Mouse (Mus musculus) forebrain, embryonic 14.5 days (tissue): ENCODE results near the gene Uckl1. TPM values are rescaled to one million over a fixed set of nuclear protein-coding genes. Genes with fewer than 3 reads are reported as not detected.

ENCODE experiments used
- ATAC-seq: fragments of 200-750 bp; cut with Nextera tagmentation; 2 replicates; pipeline ENCODE4 v1.8.0; 2017; ENCODE audit warnings: mild to moderate bottlenecking, moderate library complexity
- DNase-seq: peaks from one replicate; pipeline ENCODE4 v3.0.0-alpha.2; 2015; ENCODE audit warnings: low spot score
- H3K27ac ChIP-seq: fragments of 300-500 bp; sonication (generic); 2 replicates; pipeline ENCODE4 v1.5.1; 2014; ENCODE audit warnings: low read depth, mild to moderate bottlenecking, control low read depth, low read length, moderate library complexity
- H3K27me3 ChIP-seq: fragments of 300-500 bp; sonication (generic); replicated peaks from 2 replicates; pipeline ENCODE4 v1.6.1; 2014; ENCODE audit warnings: low read length, control low read depth, mixed read lengths; ENCODE audit not compliant: control insufficient read depth, insufficient read depth
- H3K36me3 ChIP-seq: fragments of 300-500 bp; sonication (generic); 2 replicates; pipeline ENCODE4 v1.6.1; 2014; ENCODE audit warnings: low read length, control low read depth; ENCODE audit not compliant: control insufficient read depth, insufficient read depth
- H3K4me1 ChIP-seq: fragments of 300-500 bp; sonication (generic); 2 replicates; pipeline ENCODE4 v1.6.1; 2014; ENCODE audit warnings: antibody characterized with exemption, low read length, control low read depth; ENCODE audit not compliant: control insufficient read depth, insufficient read depth
- H3K4me2 ChIP-seq: fragments of 300-500 bp; sonication (generic); 2 replicates; pipeline ENCODE4 v1.6.1; 2014; ENCODE audit warnings: mild to moderate bottlenecking, control low read depth, low read length
- H3K4me3 ChIP-seq: fragments of 300-500 bp; sonication (generic); 2 replicates; pipeline ENCODE4 v1.5.1; 2014; ENCODE audit warnings: low read depth, low read length, control low read depth
- H3K9ac ChIP-seq: fragments of 300-500 bp; sonication (generic); 2 replicates; pipeline ENCODE4 v1.6.1; 2014; ENCODE audit warnings: mild to moderate bottlenecking, low read length, control low read depth, moderate library complexity
- H3K9me3 ChIP-seq: fragments of 300-500 bp; sonication (generic); replicated peaks from 2 replicates; pipeline ENCODE4 v1.6.1; 2016; ENCODE audit warnings: low read length, control low read depth, mixed read lengths; ENCODE audit not compliant: control insufficient read depth
- WGBS: fragments of 180-500 bp; shearing (Covaris S2); extraction: QIAGEN DNeasy Blood & Tissue Kit; methylation state at CpG from one replicate; pipeline ENCODE4 v1.1.7; 2014; 5-methylcytosine and 5-hydroxymethylcytosine counted together
- polyA plus RNA-seq: library from polyadenylated mRNA; unstranded; fragments of >200 nt; fragmentation: Nextera tagmentation; extraction: Ambion mirVana; gene quantifications from 2 replicates; pipeline ENCODE4 v1.2.1, GENCODE M21; 2014

Gene Uckl1
- polyA plus RNA-seq, result 60.0 and 73.5 TPM in 2 replicates

DNA sequence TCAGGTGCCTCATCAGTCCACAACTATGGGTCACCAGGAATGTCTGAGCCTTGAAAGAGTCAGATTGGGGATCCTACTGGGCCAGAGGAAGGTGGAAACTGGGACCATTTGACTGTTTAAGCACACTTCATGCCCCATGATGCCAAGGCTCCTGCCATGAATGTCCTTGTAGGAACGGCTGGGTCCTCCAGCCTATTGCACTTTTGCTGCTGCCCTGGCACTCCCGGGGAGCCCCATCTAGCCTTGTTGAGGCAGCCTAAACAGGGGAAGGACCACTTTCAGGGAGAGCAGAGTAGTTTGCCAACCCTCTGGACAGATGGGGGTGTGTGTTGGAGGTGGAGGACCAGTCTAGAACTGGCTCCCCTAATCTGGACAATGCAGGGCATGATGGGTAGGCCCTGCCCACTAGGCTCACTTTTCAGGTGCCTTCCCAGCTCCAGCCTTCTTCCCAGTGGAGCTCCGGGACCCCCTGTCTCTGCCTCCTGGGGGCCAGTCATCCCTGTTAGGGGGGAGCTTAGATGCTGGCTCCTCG lies at the start of gene Uckl1:
Uckl1 (minus strand) TSS at position 482 of the 532 bp plus-strand sequence.
- H3K4me3 ChIP-seq, result no peak within 1 kb of the TSS
- H3K9me3 ChIP-seq, result no peaks in the 10 kb centered on the region
- peaks cover 63% of the 10 kb centered on the region for H3K36me3 ChIP-seq
- H3K4me2 ChIP-seq, result no peak within 1 kb of the TSS
- H3K27ac ChIP-seq, result no peak within 1 kb of the TSS
- no peaks in the 10 kb centered on the region for H3K27me3 ChIP-seq
- no peak within 1 kb of the TSS for H3K9ac ChIP-seq
- no peak for ATAC-seq
- no peak for DNase-seq
- 88% methylated on average over 4 of the region's 4 CpGs for WGBS
- H3K4me1 ChIP-seq, result peaks cover 6% of the 10 kb centered on the region

DNA sequence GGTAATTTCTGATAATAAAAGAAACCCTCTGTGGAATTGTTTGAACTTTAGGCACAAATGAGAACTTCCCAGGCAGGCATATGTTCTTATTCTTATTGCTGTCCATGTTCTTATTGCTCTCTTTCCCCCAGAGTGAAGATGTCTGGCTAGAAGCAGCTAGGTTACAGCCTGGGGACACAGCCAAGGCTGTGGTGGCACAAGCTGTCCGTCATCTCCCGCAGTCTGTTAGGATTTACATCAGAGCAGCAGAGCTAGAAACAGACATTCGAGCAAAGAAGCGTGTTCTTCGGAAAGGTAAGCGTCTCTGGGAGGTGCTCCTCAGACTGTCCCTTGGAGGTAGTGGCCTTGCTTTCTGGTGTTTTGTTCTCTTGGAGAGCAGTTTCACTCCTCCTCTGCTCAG lies 47.9 kb upstream of the Uckl1 start:
- H3K4me2 ChIP-seq, result no peak overlapping the region
- no peak for ATAC-seq
- peaks cover 72% of the 10 kb centered on the region for H3K36me3 ChIP-seq
- H3K27ac ChIP-seq, result no peak overlapping the region
- H3K27me3 ChIP-seq, result no peaks in the 10 kb centered on the region
- no peaks in the 10 kb centered on the region for H3K4me1 ChIP-seq
- H3K9me3 ChIP-seq, result no peaks in the 10 kb centered on the region
- H3K9ac ChIP-seq, result no peak overlapping the region
- 95% methylated on average over 6 of the region's 6 CpGs for WGBS
- H3K4me3 ChIP-seq, result no peak overlapping the region
- no peak for DNase-seq

DNA sequence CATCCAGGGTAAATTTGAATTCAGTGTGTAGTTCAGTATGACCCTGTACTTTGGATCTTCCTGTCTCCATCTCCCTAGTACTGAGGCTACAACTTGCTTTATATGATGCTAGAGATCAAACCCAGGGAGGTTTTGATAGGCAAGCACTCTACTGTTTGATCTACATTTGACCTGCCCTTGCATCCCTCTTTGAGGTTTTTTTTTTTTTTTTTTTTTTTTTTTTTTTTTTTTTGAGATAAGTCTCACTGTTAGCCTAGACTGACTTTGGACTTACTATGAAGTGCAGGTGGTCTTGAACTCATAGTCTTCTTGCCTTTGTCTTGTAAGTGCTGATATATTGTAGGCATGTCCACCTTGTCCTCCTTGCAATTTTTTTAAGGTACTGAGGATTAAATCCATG lies 43.8 kb upstream of the Uckl1 start:
- no peak for DNase-seq
- Histone ChIP-seq H3K4me3 (no peak overlapping the region), H3K9me3 (no peaks in the 10 kb centered on the region), H3K4me2 (no peak overlapping the region), H3K27ac (no peak overlapping the region), H3K27me3 (no peaks in the 10 kb centered on the region), H3K36me3 (peaks cover 59% of the 10 kb centered on the region), H3K4me1 (no peaks in the 10 kb centered on the region), H3K9ac (no peak overlapping the region)
- ATAC-seq, result no peak

DNA sequence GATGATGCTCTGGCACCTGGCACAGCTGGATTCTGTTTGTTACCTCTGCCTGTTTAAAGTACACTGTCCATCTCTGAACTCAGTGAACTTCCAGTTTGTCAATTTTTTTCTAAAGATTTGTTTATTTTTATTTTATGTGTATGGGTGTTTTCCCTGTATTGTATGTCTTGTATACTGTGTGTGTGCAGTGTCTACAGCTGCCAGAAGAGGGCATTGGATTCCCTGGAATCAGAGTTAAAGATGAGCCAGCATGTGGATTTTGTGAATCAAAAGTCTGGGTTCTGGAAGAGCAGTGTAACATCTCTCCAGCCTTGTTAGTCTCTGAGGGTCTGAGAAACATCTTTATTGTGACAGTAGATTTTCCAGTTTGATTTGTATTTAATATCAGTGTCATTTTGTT lies 38.7 kb upstream of the Uckl1 start:
- H3K9me3 ChIP-seq, result no peaks in the 10 kb centered on the region
- H3K9ac ChIP-seq, result no peak overlapping the region
- H3K4me1 ChIP-seq, result no peaks in the 10 kb centered on the region
- no peak for ATAC-seq
- H3K4me3 ChIP-seq, result no peak overlapping the region
- no peak overlapping the region for H3K27ac ChIP-seq
- H3K27me3 ChIP-seq, result no peaks in the 10 kb centered on the region
- H3K36me3 ChIP-seq, result peaks cover 71% of the 10 kb centered on the region
- H3K4me2 ChIP-seq, result no peak overlapping the region
- DNase-seq, result peak; percentile 42

DNA sequence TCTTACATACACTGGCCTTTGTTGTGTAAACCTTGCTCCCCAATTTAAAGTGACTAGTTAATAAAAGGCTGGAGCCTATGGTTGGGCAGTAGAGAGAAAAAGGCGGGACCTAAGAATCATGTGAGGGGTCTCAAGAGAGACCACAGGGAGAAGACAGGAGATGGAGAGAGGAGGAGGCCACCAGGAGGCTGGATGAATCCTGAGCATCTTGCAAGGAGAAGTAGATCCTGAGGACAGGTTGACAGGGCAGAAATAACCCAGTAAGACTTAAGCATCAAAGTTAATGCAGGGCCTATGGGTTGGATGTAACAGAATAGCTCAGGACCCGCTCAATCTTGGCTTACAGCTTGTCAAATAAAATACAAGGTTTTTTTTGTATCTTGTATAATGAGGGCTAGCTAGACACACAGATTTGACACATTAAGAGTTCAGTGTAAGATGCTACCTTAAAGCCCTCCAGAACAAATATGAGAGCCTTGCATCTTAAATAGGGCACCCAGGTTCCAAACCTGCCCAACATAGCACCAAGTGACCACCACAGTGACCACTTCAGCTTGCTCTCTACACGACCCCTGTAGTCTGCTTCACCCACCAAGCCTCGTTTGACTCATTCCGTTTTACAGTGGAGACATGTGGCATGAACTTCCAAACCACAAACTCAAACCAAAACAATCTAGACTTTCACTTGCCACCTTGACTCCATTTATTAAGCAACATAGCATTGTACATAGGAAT lies 34.2 kb upstream of the Uckl1 start:
- no peak overlapping the region for H3K4me2 ChIP-seq
- H3K36me3 ChIP-seq, result peaks cover 64% of the 10 kb centered on the region
- H3K27ac ChIP-seq, result no peak overlapping the region
- no peak for DNase-seq
- no peaks in the 10 kb centered on the region for H3K4me1 ChIP-seq
- H3K4me3 ChIP-seq, result no peak overlapping the region
- no peak overlapping the region for H3K9ac ChIP-seq
- no peak for ATAC-seq
- H3K9me3 ChIP-seq, result no peaks in the 10 kb centered on the region
- H3K27me3 ChIP-seq, result no peaks in the 10 kb centered on the region
- 93% methylated on average over 5 of the region's 5 CpGs for WGBS

DNA sequence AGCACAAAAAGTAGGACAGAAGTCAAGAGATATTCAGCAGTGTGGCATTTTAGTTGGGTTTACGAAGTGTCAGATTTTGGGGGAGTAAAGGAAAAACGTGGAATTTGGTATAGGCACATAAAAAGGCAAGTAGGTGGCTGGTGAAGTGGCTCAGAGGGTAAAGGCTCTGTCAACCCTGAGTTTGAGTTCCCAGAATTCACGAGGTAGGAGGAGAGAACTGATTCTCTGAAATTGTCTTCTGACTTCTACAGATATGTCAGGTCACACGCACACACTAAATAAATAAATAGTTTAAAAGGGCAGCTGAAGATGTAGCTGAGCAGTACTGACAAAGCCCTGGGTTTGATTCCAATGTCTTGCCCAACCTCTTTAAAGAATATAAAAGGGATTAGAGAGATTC lies 17.7 kb upstream of the Uckl1 start:
- H3K9me3 ChIP-seq, result no peaks in the 10 kb centered on the region
- DNase-seq, result no peak
- ATAC-seq, result no peak
- no peak overlapping the region for H3K27ac ChIP-seq
- H3K27me3 ChIP-seq, result no peaks in the 10 kb centered on the region
- 79% methylated on average over 4 of the region's 4 CpGs for WGBS
- peaks cover 17% of the 10 kb centered on the region for H3K4me1 ChIP-seq
- peak overlapping the region; percentile 83 for H3K4me2 ChIP-seq
- peak overlapping the region; percentile 58; the same call in 1 of the 2 replicates for H3K4me3 ChIP-seq
- H3K36me3 ChIP-seq, result no peaks in the 10 kb centered on the region
- H3K9ac ChIP-seq, result no peak overlapping the region

DNA sequence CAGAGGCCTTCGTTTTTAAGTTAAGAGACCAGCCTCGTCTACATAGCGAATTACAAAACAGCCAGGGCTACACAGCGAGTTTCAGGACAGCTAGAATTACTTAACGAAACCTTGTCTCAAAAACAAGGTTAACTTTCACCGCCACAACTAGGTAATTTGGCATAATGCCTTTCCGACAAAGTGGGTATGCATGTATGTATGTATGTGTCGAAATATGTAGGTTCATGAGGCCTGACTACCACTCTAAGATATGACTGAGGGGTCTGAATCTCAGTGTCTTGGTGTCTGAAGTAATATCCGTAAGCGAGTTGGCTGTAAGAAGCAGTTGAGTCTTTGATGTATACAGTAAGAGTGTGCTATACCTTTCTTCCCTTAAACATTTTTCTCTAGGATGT lies 17.1 kb upstream of the Uckl1 start:
- 30% methylated on average over 10 of the region's 10 CpGs for WGBS
- Histone ChIP-seq H3K9ac (peak overlapping the region; percentile 83), H3K27me3 (no peaks in the 10 kb centered on the region), H3K4me3 (peak overlapping the region; percentile 58), H3K9me3 (no peaks in the 10 kb centered on the region), H3K4me2 (peak overlapping the region; percentile 83), H3K36me3 (no peaks in the 10 kb centered on the region), H3K27ac (0 out of 2 replicates have a peak overlapping the region, but pooled peaks have one; percentile 15), H3K4me1 (peaks cover 17% of the 10 kb centered on the region)
- ATAC-seq, result no peak
- no peak for DNase-seq

DNA sequence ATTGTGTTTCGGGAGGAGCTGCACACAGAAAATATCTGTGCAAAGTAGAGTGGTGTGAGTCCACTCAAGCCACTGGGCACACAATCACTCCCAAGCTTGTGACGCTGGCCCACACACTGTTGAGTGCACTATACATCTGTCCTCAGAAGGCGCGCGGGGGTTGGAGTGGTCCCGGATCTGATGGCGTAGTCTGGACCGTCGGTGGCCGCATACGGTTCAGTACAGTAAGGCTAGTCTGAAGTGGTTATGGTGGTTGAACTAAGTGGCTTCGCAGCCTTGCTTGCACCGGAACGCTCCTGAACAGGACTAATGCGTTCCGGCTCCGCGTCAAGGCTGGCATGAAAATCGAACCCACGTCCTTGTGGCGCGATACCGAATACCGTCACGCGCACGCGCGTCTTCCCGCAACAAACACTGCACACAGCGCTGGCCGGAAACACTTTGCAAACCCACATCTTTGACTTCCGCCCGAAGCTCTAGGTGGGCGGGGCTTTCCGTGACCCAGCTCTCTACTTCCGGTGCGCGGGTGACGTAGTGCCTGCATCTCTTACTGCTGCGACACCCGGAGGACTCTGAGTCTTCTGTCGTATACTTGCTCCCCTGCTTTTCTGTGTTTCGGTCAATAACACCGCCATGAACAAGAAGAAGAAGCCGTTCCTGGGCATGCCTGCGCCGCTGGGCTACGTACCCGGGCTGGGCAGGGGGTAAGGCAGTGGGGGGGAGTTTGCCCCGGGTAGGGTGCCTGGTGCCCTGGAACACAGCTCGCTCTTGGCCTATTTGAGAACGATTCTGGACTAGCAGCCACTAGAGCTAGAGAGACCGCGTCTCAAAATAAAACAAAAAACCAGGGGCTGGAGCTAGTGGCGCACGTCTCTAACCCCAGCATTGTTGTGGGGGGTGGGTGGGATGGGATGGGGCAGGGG lies 16.4 kb upstream of the Uckl1 start:
- no peaks in the 10 kb centered on the region for H3K9me3 ChIP-seq
- 1% methylated on average over 57 of the region's 57 CpGs for WGBS
- no peaks in the 10 kb centered on the region for H3K27me3 ChIP-seq
- peak overlapping the region; percentile 58 for H3K4me3 ChIP-seq
- H3K36me3 ChIP-seq, result peaks cover 6% of the 10 kb centered on the region
- H3K4me1 ChIP-seq, result peaks cover 17% of the 10 kb centered on the region
- peak overlapping the region; percentile 83 for H3K9ac ChIP-seq
- H3K4me2 ChIP-seq, result peak overlapping the region; percentile 83
- H3K27ac ChIP-seq, result peak overlapping the region; percentile 82
- ATAC-seq (peak; percentile 96), DNase-seq (peak; percentile 99)
